Mouse (Mus musculus): ENCODE results near the gene Akr1c12. TPM values are rescaled to one million over a fixed set of nuclear protein-coding genes. Genes with fewer than 3 reads are reported as not detected.
"Not testable (repeated sequence)": the region's sequence is repeated elsewhere in the genome, so short reads cannot be mapped to it uniquely, and the experiment has no call there.

Akr1c12 gene
- not detected for total RNA-seq (2021)

DNA sequence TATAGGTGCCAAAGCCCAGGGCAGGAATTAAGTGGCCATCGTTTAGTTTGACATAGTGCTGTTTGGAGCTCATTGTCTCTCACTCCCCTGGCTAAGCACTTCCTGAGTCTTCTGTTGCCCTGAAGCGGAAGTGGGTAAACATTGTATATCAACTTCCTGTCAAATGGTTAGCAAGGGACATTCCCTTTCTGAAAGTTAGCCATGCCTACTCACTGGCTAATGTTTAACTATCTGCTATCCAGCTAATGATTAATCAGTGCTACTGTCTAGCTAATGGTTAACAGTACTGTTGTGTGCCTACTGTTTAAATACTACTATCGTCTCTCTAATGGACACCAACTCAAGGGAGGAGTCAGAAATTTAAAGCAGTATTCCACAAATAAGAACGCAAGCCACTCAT lies at the start of gene Akr1c12:
Gene Akr1c12, minus strand, starts transcription at position 150 of the 400 bp plus-strand sequence.
- no peak for DNase-seq (ENCODE audit: low spot score in 2 of 2)
- intact Hi-C loops (cut with DNase I) = no loop called here

DNA sequence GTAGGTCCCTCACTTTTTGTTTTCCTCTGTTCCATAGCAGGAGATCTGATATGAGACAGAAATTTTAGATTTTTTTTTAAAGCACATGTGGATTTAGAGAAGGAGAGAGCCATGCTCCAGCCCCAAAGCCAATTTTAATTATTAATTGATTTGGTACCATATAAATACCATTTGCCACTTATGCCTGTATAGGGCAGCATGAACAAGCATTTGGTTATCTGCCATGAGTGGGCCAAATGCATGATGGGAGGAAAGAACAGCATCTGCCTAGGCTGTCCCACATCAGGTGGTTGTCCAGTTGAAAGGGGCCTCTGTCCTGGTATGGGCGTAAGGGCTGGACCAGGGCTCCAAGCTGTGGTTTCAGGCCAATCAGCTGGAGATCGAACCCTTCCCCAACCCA lies 39.5 kb upstream of the Akr1c12 start:
- no peak for DNase-seq (ENCODE audit: low spot score in 2 of 2)
- intact Hi-C loops (cut with DNase I) = no loop called here

DNA sequence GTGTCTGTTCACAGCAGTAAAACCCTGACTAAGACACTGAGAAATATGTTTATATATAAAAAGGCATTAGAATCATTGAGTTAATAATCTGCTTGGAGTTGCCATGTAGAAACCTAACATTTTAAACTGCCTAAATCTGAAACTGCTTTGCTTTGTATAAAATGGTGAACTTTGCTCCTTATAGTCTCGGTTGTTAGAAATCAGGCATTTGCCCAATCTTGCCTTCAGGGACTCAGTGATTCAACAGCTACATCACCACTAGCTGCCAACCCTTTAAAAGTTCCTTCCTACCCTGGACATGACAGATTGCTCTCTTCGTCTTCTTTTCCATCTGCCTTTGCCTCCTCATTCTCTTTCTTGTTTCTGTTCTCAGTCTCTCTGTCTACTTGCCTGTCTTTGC lies 34.7 kb upstream of the Akr1c12 start:
- no peak for DNase-seq (ENCODE audit: low spot score in 2 of 2)

DNA sequence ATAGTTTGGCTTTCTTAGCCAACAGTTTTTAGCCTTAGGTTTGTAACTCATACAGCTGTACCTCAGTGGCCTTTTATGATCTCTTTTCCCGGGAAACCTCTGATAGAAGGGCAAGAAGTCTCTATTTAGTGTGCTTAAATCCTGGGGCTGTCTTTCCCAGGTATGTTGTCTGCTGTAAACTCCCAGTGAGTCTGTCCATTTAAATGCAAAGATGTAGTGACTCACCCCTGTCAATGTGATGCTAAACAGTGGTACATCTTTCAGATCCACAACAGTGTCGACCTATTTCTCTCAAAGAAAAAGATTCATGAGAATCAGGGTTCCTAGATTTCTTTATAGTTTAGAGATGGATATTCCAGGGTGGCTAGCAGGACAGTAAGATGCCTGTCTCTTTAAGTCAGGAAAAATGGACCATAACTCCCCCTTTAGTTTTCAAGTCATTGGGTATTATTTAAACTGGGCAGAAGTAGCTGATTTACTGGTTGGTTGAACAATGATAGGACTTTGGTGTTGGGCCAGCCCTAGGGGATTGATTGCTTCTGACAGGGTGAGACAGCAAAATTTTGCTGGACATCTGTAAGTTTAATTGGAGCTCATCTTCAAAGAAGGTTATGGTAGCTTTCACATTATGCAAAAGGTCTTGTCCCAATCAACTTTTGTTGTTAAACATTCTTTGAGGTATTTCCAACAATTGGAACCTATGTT lies 25.8 kb upstream of the Akr1c12 start:
- intact Hi-C loops (cut with DNase I) = no loop called here
- no peak for DNase-seq (ENCODE audit: low spot score in 2 of 2)

More for the DNA sequence above, 34.7 kb upstream of the Akr1c12 start:
- intact Hi-C loops (cut with DNase I) = no loop called here

GRCm38 (mm10) chr13:4296991-4297390 lies 17.8 kb upstream of the Akr1c12 start:
- intact Hi-C loops (cut with DNase I) = no loop called here
- DNase-seq (ENCODE audit: low spot score in 2 of 2) = no peak

- DNase-seq (ENCODE audit: low spot score in 2 of 2) = peak; percentile 17 to 22
- intact Hi-C loops (cut with DNase I) = loop anchor here (5.0 kb wide), 4 partner anchors 94 to 331 kb away; no protein-coding TSS in a partner anchor
Measured at GRCm38 (mm10) chr13:4281471-4282412, 2.5 kb upstream of the Akr1c12 start.

GRCm38 (mm10) chr13:4277526-4277925 lies 1.7 kb downstream of the Akr1c12 start:
- intact Hi-C loops (cut with DNase I) = no loop called here
- DNase-seq (ENCODE audit: low spot score in 2 of 2) = no peak

GRCm38 (mm10) chr13:4270860-4271259 lies 8.4 kb downstream of the Akr1c12 start:
- intact Hi-C loops (cut with DNase I) = no loop called here
- no peak for DNase-seq (ENCODE audit: low spot score in 2 of 2)

DNA sequence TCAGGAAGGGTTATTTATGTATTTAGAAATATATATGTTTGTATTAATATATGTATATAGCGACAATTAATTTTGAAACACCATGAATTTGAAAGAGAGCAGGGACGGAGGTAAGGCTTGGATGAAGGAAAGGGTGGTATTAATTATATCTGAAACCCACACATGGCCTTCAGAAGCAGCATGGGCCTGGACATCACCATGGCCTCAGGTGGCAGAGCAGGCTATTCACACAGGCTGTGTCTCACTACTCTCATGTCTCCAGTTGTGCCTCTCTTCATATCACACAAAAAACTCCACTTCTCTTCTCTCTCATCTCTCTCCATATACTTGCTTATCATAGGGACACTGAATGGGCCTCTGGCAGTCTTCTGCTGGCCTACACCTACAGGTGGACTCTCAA lies 13.8 kb downstream of the Akr1c12 start:
- intact Hi-C loops (cut with DNase I); DNase-seq (ENCODE audit: low spot score in 2 of 2): not testable (repeated sequence)

DNA sequence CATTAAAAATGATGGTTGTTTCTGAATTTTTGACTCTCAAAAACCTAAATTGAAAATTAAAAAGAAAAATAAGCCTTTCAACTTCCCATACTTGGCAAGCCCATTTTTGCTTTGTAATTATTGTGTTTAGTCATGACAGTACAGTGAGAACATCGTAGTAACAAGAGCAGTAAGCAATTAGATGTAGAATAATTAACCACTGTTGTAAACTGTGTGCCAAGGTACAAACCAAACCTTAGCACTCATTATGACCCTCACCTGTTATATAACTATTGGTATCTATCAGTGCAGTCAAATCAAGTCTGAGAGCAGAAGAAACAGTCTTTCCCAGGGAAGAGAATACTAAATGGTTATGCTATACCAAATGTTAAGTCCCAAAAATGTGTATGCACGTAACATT lies 14.2 kb downstream of the Akr1c12 start:
- DNase-seq (ENCODE audit: low spot score in 2 of 2) = no peak
- intact Hi-C loops (cut with DNase I) = no loop called here

GRCm38 (mm10) chr13:4264612-4265011 lies 14.6 kb downstream of the Akr1c12 start:
- intact Hi-C loops (cut with DNase I) = no loop called here
- DNase-seq (ENCODE audit: low spot score in 2 of 2) = no peak

- DNase-seq (ENCODE audit: low spot score in 2 of 2) = no peak
Measured at GRCm38 (mm10) chr13:4257349-4257748, 21.9 kb downstream of the Akr1c12 start.

DNA sequence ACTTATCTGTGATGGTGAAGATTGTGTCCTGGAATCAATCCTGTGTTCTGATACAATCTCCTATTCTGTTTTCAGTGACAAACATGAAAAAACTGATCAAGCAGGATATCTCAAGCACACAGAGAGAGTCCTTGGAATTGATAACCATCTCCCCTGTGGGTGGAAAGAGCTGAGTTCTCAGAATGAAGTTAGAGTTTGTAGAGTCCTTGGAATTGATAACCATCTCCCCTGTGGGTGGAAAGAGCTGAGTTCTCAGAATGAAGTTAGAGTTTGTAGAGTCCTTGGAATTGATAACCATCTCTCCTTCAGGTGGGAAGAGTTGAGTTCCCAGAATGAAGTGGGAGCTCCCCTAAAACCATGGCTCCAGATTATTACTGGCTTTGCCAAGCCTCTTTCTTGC lies 22.3 kb downstream of the Akr1c12 start:
- intact Hi-C loops (cut with DNase I) = loop anchor here (2.0 kb wide), 1 partner anchor 20 kb away; no protein-coding TSS in a partner anchor
- not testable (repeated sequence) for DNase-seq (ENCODE audit: low spot score in 2 of 2)

More at GRCm38 (mm10) chr13:4257349-4257748, 21.9 kb downstream of the Akr1c12 start:
- intact Hi-C loops (cut with DNase I) = loop anchor here (2.0 kb wide), 1 partner anchor 21 kb away; no protein-coding TSS in a partner anchor

GRCm38 (mm10) chr13:4249347-4249746 lies 29.9 kb downstream of the Akr1c12 start:
- intact Hi-C loops (cut with DNase I) = no loop called here
- no peak for DNase-seq (ENCODE audit: low spot score in 2 of 2)

DNA sequence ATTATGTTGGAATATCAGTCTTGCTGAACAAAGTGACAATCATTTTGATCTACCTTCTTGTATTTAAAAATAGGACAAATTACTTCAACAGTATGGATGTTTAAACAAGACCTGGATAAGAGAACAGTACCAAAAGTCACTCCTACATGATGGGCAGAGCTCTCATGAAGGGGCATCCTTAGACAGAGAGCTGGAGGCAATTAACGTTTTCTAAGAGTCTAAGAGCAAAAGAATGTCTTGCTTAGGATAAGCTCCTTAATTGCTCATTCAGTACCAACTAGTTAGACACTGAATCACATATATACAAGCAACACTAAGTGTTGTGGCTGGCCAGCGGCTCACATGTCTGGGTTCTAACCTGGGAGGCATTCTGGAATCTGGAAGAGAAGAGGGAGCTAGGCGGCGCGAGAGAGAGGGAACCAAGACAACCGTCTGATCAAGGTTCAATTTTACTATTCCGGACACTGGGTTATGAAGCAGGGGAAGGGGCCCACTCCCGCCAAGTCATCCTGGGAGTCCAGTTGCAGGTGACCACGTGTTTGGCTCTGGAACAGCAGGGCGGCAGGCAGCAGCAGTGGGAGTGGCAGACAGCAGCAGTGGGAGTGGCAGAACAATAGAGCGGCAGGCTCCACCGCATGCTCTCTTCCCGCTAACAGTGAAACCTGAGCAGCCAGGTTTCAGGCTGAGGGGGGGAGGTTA lies 34.2 kb downstream of the Akr1c12 start:
- intact Hi-C loops (cut with DNase I) = no loop called here
- DNase-seq (ENCODE audit: low spot score in 2 of 2) = no peak

DNA sequence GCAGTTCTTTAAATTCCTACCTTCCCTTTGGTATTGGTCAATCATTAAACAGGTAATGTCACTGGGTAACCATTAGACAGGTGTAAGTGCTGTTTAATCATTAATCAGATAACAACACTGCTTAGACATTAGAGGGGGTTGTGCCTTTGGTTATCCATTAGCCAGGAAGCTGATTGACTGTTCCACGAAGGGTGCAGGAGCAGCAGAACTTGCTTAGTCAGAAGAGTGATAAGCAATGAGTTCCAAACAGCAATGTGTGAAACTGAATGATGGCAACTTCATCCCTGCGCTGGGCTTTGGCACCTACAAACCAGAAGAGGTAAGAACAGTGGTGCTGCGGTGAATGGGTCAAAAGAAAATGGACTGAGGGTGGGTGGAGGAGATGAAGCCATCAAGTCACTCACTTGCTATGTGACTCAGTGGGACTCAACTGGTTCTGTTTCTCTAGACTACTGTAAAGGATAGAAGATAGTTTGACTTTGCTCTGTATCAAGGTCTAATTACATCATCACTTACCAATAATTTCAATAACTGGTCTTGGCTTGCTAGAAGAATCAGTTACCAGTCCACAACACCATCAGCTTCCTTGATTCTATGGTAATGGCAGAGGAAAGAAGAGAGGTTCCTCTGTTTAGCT lies 45.6 kb downstream of the Akr1c12 start:
- intact Hi-C loops (cut with DNase I) = no loop called here
- no peak for DNase-seq (ENCODE audit: low spot score in 2 of 2)

DNA sequence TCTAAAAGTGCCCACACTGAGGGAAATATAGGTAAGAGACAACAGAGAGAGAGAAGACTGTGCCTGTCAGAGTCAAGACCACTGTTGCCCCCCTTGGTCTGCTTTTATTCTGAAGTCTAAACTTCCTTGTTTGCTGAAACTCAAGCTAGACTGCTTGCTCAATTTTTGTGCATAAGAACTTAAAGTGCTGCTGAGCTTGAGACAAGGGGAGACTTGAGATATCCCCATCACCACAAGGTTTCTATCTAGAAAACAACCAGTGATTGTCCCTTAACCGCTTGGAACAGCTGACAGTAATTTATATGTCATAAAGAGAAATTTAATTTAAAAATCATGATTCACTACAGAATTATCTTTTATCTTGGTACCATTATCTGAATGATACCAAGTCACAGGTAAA lies 46.1 kb downstream of the Akr1c12 start:
- no peak for DNase-seq (ENCODE audit: low spot score in 2 of 2)
- intact Hi-C loops (cut with DNase I) = no loop called here

DNA sequence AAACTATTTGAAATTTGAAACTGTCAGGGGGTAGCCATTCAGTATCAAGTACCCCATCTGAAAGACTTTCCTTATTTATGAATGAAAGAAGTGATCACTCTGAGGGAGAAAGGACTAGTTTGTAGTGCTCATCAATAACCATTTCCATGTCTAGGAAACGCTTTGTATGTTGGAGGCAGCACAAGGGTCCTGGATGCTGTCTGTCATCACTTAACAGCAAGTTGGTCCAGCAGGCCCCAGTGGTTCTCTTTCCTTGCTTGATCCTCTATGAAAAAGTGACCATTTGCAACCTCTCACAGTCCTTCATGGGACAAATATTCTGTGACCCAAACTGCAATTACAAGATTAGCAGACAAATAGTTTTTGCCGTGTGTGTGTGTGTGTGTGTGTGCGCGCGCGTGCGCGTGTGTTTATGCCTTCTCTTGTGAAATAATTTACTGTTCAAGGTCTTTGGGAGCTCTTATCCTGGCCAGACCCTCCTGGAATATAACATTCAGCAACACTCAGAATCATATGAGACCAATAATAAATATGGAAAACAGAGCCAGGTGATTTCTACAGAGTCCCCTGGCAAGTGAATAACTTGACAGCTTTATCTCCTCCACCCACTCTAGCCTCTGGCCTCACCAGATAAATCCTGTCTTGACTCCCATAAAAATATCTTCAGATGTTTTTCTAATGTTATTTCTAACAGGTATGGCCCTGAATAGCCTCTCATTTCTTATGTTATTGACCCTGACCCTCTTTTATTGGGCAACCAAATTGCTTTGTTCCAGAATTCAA lies 48.2 kb downstream of the Akr1c12 start:
- intact Hi-C loops (cut with DNase I) = no loop called here
- DNase-seq (ENCODE audit: low spot score in 2 of 2) = no peak

- DNase-seq (ENCODE audit: low spot score in 2 of 2) = no peak
- intact Hi-C loops (cut with DNase I) = no loop called here
Measured at GRCm38 (mm10) chr13:4228441-4228840, 50.8 kb downstream of the Akr1c12 start, which contains the start of gene Akr1c19. TSS of gene Akr1c19 (plus strand) at chr13:4228700.

Data from left cerebral cortex, postnatal 36 days (tissue).